Mouse (Mus musculus) thymus, adult 2 months (tissue): Measurements from ENCODE around the gene Sipa1. TPM values are rescaled to one million over a fixed set of nuclear protein-coding genes. Genes with fewer than 3 reads are reported as not detected.

ENCODE experiments used
- DNase-seq: peaks from one replicate; pipeline ENCODE4 v3.0.0; 2021
- H3K27ac ChIP-seq: fragments of 200-500 bp; 2 replicates; pipeline ENCODE4 v1.5.1; 2012; ENCODE audit warnings: low read length, control low read depth; ENCODE audit not compliant: control insufficient read depth, insufficient read depth
- H3K27me3 ChIP-seq: fragments of 200-500 bp; 2 replicates; pipeline ENCODE4 v1.6.1; 2012; ENCODE audit warnings: mild to moderate bottlenecking, low read length, moderate library complexity, mixed read lengths; ENCODE audit not compliant: control insufficient read depth, insufficient read depth
- H3K36me3 ChIP-seq: fragments of 200-500 bp; 2 replicates; pipeline ENCODE4 v1.6.1; 2012; ENCODE audit warnings: mild to moderate bottlenecking, low read length, moderate library complexity; ENCODE audit not compliant: control insufficient read depth, insufficient read depth
- H3K4me1 ChIP-seq: fragments of 200-500 bp; replicated peaks from 2 replicates; pipeline ENCODE4 v1.6.1; 2012; ENCODE audit warnings: low read length; ENCODE audit not compliant: control insufficient read depth, insufficient read depth
- H3K4me3 ChIP-seq: fragments of 200-500 bp; 2 replicates; pipeline ENCODE4 v1.5.1; 2012; ENCODE audit warnings: mild to moderate bottlenecking, low read length, control low read depth, moderate library complexity; ENCODE audit not compliant: control insufficient read depth, insufficient read depth
- CTCF ChIP-seq: fragments of 200-500 bp; IDR thresholded peaks from 2 replicates; pipeline ENCODE4 v1.5.1; 2012; ENCODE audit warnings: mild to moderate bottlenecking, control low read depth, low read length, moderate library complexity, borderline replicate concordance; ENCODE audit not compliant: control insufficient read depth, poor library complexity, insufficient read depth; ENCODE audit errors: extremely low read depth
- POLR2A ChIP-seq: fragments of 200-500 bp; IDR thresholded peaks from 2 replicates; pipeline ENCODE4 v1.6.1; 2012; ENCODE audit warnings: mild to moderate bottlenecking, low read length, control low read depth, moderate library complexity; ENCODE audit not compliant: control insufficient read depth, poor library complexity, insufficient read depth; ENCODE audit errors: extremely low read depth
- WGBS: fragments of 180-500 bp; shearing (Covaris S2); methylation state at CpG from one replicate; pipeline ENCODE4 v1.1.7; 2018; 5-methylcytosine and 5-hydroxymethylcytosine counted together
- polyA plus RNA-seq: library from polyadenylated mRNA; depleted of rRNA; stranded (reverse); fragments of >200 nt; gene quantifications from 2 replicates; pipeline ENCODE4 v1.2.3, GENCODE M21; 2012

Sipa1 gene
- polyA plus RNA-seq, 1 experiment: 267 TPM

- WGBS: 61% methylated on average over 10 of the region's 10 CpGs
- Histone ChIP-seq H3K27me3 (no peaks in the 10 kb centered on the region), H3K27ac (no peak overlapping the region; the same call in 1 of the 2 replicates), H3K36me3 (peaks cover 42% of the 10 kb centered on the region), H3K4me3 (peak overlapping the region; percentile 85), H3K4me1 (peaks cover 15% of the 10 kb centered on the region)
- no peak for DNase-seq
- no peak for TF ChIP-seq POLR2A
- no peak for TF ChIP-seq CTCF
These were observed 54.3 kb downstream of the Sipa1 start for GRCm38 (mm10) chr19:5609171-5609546.

GRCm38 (mm10) chr19:5608707-5609106, 54.8 kb downstream of the Sipa1 start:
- Histone ChIP-seq H3K4me1 (peaks cover 17% of the 10 kb centered on the region), H3K4me3 (no peak overlapping the region), H3K27ac (no peak overlapping the region), H3K36me3 (peaks cover 43% of the 10 kb centered on the region), H3K27me3 (no peaks in the 10 kb centered on the region)
- 96% methylated on average over 13 of the region's 13 CpGs for WGBS
- DNase-seq: no peak
- TF ChIP-seq POLR2A: no peak
- no peak for TF ChIP-seq CTCF

DNA sequence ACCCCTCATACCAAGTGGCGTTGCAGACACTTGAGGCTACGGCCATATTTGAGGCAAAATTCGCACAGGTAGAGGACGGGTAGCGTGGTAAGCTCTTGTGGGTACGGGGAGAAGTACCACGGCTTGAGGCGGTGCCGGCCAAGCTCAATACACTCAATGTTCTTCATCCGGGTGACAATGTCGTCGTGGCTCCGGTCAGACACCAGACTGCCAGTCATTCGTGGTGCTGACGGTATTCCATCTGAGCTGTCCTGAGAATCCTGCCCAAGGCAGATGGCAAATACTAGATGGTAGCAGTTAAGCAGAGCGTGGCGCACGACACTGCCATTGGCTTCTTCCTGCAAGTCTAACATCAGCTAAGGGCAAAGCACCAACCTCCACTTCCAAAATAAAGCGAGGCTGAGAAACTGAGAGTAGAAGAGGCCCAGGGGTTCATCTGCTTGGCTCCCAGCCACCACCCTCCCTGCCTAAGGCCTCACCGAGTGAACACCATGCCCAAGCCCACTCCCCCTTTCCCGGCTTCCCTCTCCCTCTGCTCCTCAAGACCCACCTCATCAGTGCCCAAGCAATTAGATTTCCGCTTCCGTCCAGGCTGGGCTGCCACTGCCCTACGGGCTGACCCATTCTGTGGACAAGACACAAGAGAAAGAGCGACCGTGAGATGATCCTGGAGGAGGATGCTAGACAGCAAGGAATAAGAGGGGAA, 55.6 kb downstream of the Sipa1 start:
- H3K36me3 ChIP-seq: peaks cover 51% of the 10 kb centered on the region
- TF ChIP-seq POLR2A (no peak), CTCF (no peak)
- no peak overlapping the region for H3K27ac ChIP-seq
- H3K4me3 ChIP-seq: no peak overlapping the region
- peaks cover 23% of the 10 kb centered on the region for H3K4me1 ChIP-seq
- no peak for DNase-seq
- WGBS: 97% methylated on average over 26 of the region's 26 CpGs
- no peaks in the 10 kb centered on the region for H3K27me3 ChIP-seq

DNA sequence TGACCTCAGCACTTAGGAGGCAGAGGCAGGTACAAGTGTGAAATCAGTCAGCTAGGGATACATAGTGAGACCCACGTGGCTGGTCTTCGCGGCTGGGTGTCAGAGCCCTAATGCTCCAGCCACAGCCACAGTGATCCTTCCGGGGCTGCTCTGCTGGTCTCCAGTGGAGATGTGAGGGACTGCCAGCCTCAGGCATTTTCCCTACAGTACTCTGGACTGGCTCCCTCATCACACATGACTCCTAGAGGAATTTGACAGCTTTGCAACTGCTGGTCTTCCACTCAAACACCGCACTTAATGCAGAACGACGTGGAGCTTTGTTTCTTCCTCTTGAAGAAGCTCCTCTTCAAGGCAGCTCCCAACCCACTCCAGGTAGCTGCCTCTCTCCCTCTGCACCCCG, 57.3 kb downstream of the Sipa1 start:
- no peaks in the 10 kb centered on the region for H3K27me3 ChIP-seq
- DNase-seq: no peak
- H3K36me3 ChIP-seq: peaks cover 51% of the 10 kb centered on the region
- H3K4me3 ChIP-seq: no peak overlapping the region
- no peak for TF ChIP-seq POLR2A
- no peak for TF ChIP-seq CTCF
- 94% methylated on average over 8 of the region's 8 CpGs for WGBS
- H3K4me1 ChIP-seq: peaks cover 31% of the 10 kb centered on the region
- no peak overlapping the region for H3K27ac ChIP-seq

- DNase-seq: no peak
- Histone ChIP-seq H3K36me3 (peaks cover 51% of the 10 kb centered on the region), H3K27me3 (no peaks in the 10 kb centered on the region), H3K27ac (no peak overlapping the region), H3K4me1 (peaks cover 26% of the 10 kb centered on the region), H3K4me3 (no peak overlapping the region)
- TF ChIP-seq POLR2A (no peak), CTCF (no peak)
- 99% methylated on average over 7 of the region's 7 CpGs for WGBS
These were observed 58.4 kb downstream of the Sipa1 start for GRCm38 (mm10) chr19:5605126-5605525.

- no peak overlapping the region for H3K27ac ChIP-seq
- no peak for DNase-seq
- TF ChIP-seq CTCF (no peak), POLR2A (no peak)
- peaks cover 51% of the 10 kb centered on the region for H3K36me3 ChIP-seq
- no peaks in the 10 kb centered on the region for H3K27me3 ChIP-seq
- H3K4me1 ChIP-seq: peaks cover 18% of the 10 kb centered on the region
- 93% methylated on average over 7 of the region's 7 CpGs for WGBS
- H3K4me3 ChIP-seq: no peak overlapping the region
These were observed 59.8 kb downstream of the Sipa1 start for GRCm38 (mm10) chr19:5603664-5604063.
